Mouse (Mus musculus) erythroblast, embryonic 14.5 days (primary cell): Measurements from ENCODE around the gene Rpl22. TPM values are rescaled to one million over a fixed set of nuclear protein-coding genes. Genes with fewer than 3 reads are reported as not detected.
A peak's percentile ranks its signal among the peaks of the same experiment; 100 is the strongest.

Source experiments
- H3K27me3 ChIP-seq: 2 replicates; pipeline ENCODE4 v1.6.1; 2012; ENCODE audit warnings: inconsistent platforms; ENCODE audit not compliant: control insufficient read depth
- H3K36me3 ChIP-seq: 2 replicates; pipeline ENCODE4 v1.6.1; 2012; ENCODE audit warnings: mild to moderate bottlenecking, inconsistent platforms; ENCODE audit not compliant: control insufficient read depth
- H3K4me1 ChIP-seq: 2 replicates; pipeline ENCODE4 v1.6.1; 2012; ENCODE audit warnings: inconsistent platforms; ENCODE audit not compliant: control insufficient read depth
- H3K4me3 ChIP-seq: replicated peaks from 2 replicates; pipeline ENCODE3; 2012; ENCODE audit warnings: moderate library complexity, mild to moderate bottlenecking, inconsistent platforms
- H3K9me3 ChIP-seq: 2 replicates; pipeline ENCODE4 v1.6.1; 2012; ENCODE audit warnings: low read length, inconsistent platforms, mixed read lengths; ENCODE audit not compliant: control insufficient read depth
- GATA1 ChIP-seq: IDR thresholded peaks from 2 replicates; pipeline ENCODE4 v1.6.1; 2012; ENCODE audit warnings: low read length, inconsistent platforms, mixed read lengths
- TAL1 ChIP-seq: IDR thresholded peaks from 3 replicates; pipeline ENCODE4 v1.6.1; 2012; ENCODE audit warnings: low read length, inconsistent platforms, mixed read lengths
- polyA plus RNA-seq: library from polyadenylated mRNA; stranded (reverse); fragments of >175 nt; gene quantifications from 2 replicates; pipeline ENCODE4 v1.2.3, GENCODE M21; 2012

Rpl22 gene
- polyA plus RNA-seq, 1 experiment = 13.4 TPM

- no peaks in the 10 kb centered on the region for H3K9me3 ChIP-seq
- H3K36me3 ChIP-seq = no peaks in the 10 kb centered on the region
- H3K4me3 ChIP-seq = no peak overlapping the region
- H3K4me1 ChIP-seq = no peaks in the 10 kb centered on the region
- TF ChIP-seq GATA1 (no peak), TAL1 (no peak)
- H3K27me3 ChIP-seq = peaks cover 21% of the 10 kb centered on the region
Measured at GRCm38 (mm10) chr4:152353886-152354637, 28.5 kb downstream of the Rpl22 start.

GRCm38 (mm10) chr4:152355672-152356071 is 30.1 kb downstream of the Rpl22 start:
- no peak for TF ChIP-seq TAL1
- no peak for TF ChIP-seq GATA1
- peaks cover 13% of the 10 kb centered on the region for H3K27me3 ChIP-seq
- no peaks in the 10 kb centered on the region for H3K9me3 ChIP-seq
- peaks cover 3% of the 10 kb centered on the region for H3K4me1 ChIP-seq
- H3K4me3 ChIP-seq = no peak overlapping the region
- H3K36me3 ChIP-seq = no peaks in the 10 kb centered on the region

DNA sequence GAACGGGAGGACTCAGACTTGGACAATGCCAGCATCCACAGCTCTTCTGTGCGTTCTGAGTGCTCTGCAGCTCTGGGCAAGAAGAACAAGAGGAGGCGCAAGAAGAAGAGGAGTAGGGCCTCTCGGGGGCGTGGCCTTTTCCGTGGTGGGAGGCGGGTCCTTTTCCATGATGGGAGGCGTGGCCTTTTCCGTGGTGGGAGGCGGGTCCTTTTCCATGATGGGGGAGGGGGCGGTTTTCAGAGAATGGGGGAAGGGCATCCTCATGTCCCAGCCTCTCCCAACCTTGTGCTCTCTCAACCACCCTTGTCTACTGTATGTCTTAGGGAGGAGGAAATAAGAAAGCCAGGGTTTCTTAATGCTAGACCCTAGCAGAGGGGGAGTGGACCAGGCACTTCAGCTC is 34.2 kb downstream of the Rpl22 start:
- H3K9me3 ChIP-seq = no peaks in the 10 kb centered on the region
- TF ChIP-seq GATA1 (no peak), TAL1 (no peak)
- peaks cover 4% of the 10 kb centered on the region for H3K27me3 ChIP-seq
- H3K4me3 ChIP-seq = no peak overlapping the region
- no peaks in the 10 kb centered on the region for H3K36me3 ChIP-seq
- H3K4me1 ChIP-seq = peaks cover 7% of the 10 kb centered on the region

DNA sequence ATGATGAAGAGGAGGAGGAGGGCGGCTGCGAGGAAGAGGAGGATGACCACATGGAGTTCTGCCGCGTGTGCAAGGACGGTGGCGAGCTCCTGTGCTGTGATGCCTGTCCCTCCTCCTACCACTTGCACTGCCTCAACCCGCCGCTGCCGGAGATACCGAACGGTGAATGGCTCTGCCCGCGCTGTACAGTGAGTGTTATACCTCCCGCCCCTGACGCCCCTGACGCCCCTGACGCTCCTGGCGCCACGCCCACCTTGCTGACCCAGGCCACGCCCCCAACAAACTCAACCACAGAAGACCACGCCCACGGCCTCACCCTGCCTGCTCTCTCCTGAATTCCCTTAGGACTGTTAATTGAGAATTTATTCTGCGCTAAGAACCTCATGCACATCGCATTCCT is 35.3 kb downstream of the Rpl22 start:
- peaks cover 7% of the 10 kb centered on the region for H3K4me1 ChIP-seq
- peaks cover 4% of the 10 kb centered on the region for H3K27me3 ChIP-seq
- H3K4me3 ChIP-seq = peak overlapping the region; percentile 25
- TF ChIP-seq TAL1 = no peak
- no peaks in the 10 kb centered on the region for H3K36me3 ChIP-seq
- no peaks in the 10 kb centered on the region for H3K9me3 ChIP-seq

- TF ChIP-seq TAL1 (no peak), GATA1 (no peak)
- no peaks in the 10 kb centered on the region for H3K36me3 ChIP-seq
- H3K4me1 ChIP-seq = peaks cover 7% of the 10 kb centered on the region
- H3K27me3 ChIP-seq = peaks cover 4% of the 10 kb centered on the region
- H3K9me3 ChIP-seq = no peaks in the 10 kb centered on the region
- H3K4me3 ChIP-seq = no peak overlapping the region
Measured at GRCm38 (mm10) chr4:152362180-152362579, 36.6 kb downstream of the Rpl22 start.

- H3K9me3 ChIP-seq = no peaks in the 10 kb centered on the region
Measured at GRCm38 (mm10) chr4:152365228-152365627, 39.7 kb downstream of the Rpl22 start.

GRCm38 (mm10) chr4:152382528-152383252 is 57.1 kb downstream of the Rpl22 start:
- Histone ChIP-seq H3K4me3 (no peak overlapping the region), H3K9me3 (no peaks in the 10 kb centered on the region), H3K27me3 (no peaks in the 10 kb centered on the region), H3K4me1 (peaks cover 3% of the 10 kb centered on the region), H3K36me3 (no peaks in the 10 kb centered on the region)
- no peak for TF ChIP-seq GATA1
- no peak for TF ChIP-seq TAL1

More at GRCm38 (mm10) chr4:152365228-152365627, 39.7 kb downstream of the Rpl22 start:
- Histone ChIP-seq H3K36me3 (no peaks in the 10 kb centered on the region), H3K4me3 (no peak overlapping the region), H3K27me3 (peaks cover 4% of the 10 kb centered on the region; the same call in 1 of the 2 replicates), H3K4me1 (peaks cover 7% of the 10 kb centered on the region)
- TF ChIP-seq TAL1 (no peak), GATA1 (no peak)

Other genes with a start within 250 kb of the Rpl22 start
- gene Tnfrsf25, start 209.8 kb upstream of the Rpl22 start, polyA plus RNA-seq = 0.37 and 0.81 TPM in 2 replicates
- 0.08 and 0.11 TPM in 2 replicates for gene Espn, start 173.4 kb upstream of the Rpl22 start, polyA plus RNA-seq
- not detected in 2 replicates for gene Hes2, start 166.9 kb upstream of the Rpl22 start, polyA plus RNA-seq
- gene Acot7, start 147.6 kb upstream of the Rpl22 start, polyA plus RNA-seq = 0.40 and 0.51 TPM in 2 replicates
- gene Gpr153, start 51.5 kb upstream of the Rpl22 start, polyA plus RNA-seq = not detected in 2 replicates
- not detected in 2 replicates for gene Hes3, start 34.1 kb upstream of the Rpl22 start, polyA plus RNA-seq
- gene Icmt, start 28.5 kb upstream of the Rpl22 start, polyA plus RNA-seq = 1.6 and 2.6 TPM in 2 replicates
- 0.01 TPM in 1 of 2 replicates, not detected in the other for gene Rnf207, start 6.7 kb upstream of the Rpl22 start, polyA plus RNA-seq
- gene Chd5, start 12.9 kb downstream of the Rpl22 start, polyA plus RNA-seq = under 0.01 and 0.02 TPM in 2 replicates
- 0.02 and 0.04 TPM in 2 replicates for gene Nphp4, start 151.0 kb downstream of the Rpl22 start, polyA plus RNA-seq
- gene Kcnab2, start 152.1 kb downstream of the Rpl22 start, polyA plus RNA-seq = 0.19 and 0.58 TPM in 2 replicates